Mouse (Mus musculus) embryonic facial prominence, embryonic 10.5 days (tissue): Measurements from ENCODE around the gene Ubtf. TPM values are rescaled to one million over a fixed set of nuclear protein-coding genes. Genes with fewer than 3 reads are reported as not detected.
A peak's percentile ranks its signal among the peaks of the same experiment; 100 is the strongest.

Experiments used
- DNase-seq: peaks from one replicate; pipeline ENCODE4 v3.0.0-alpha.2; 2017; ENCODE audit warnings: low spot score
- H3K27ac ChIP-seq: fragments of 300-500 bp; sonication (generic); replicated peaks from 2 replicates; pipeline ENCODE4 v1.5.1; 2016; ENCODE audit warnings: mild to moderate bottlenecking
- H3K27me3 ChIP-seq: fragments of 300-500 bp; sonication (generic); replicated peaks from 2 replicates; pipeline ENCODE4 v1.6.1; 2016; ENCODE audit warnings: low read depth, mild to moderate bottlenecking; ENCODE audit not compliant: poor library complexity, severe bottlenecking
- H3K36me3 ChIP-seq: fragments of 300-500 bp; sonication (generic); replicated peaks from 2 replicates; pipeline ENCODE4 v1.6.1; 2016; ENCODE audit warnings: mild to moderate bottlenecking, moderate library complexity
- H3K4me1 ChIP-seq: fragments of 300-500 bp; sonication (generic); 2 replicates; pipeline ENCODE4 v1.6.1; 2016
- H3K4me3 ChIP-seq: fragments of 300-500 bp; sonication (generic); 2 replicates; pipeline ENCODE4 v1.5.1; 2016; ENCODE audit warnings: mild to moderate bottlenecking, moderate library complexity
- H3K9me3 ChIP-seq: fragments of 300-500 bp; sonication (generic); 2 replicates; pipeline ENCODE4 v1.6.1; 2016; ENCODE audit warnings: mild to moderate bottlenecking
- WGBS: fragments of 180-500 bp; shearing (Covaris S2); methylation state at CpG from one replicate; pipeline ENCODE4 v1.1.7; 2016; 5-methylcytosine and 5-hydroxymethylcytosine counted together
- polyA plus RNA-seq: library from polyadenylated mRNA; unstranded; fragments of >200 nt; fragmentation: Nextera tagmentation; extraction: Ambion mirVana; gene quantifications from 2 replicates; pipeline ENCODE4 v1.2.1, GENCODE M21; 2016

Gene Ubtf
- polyA plus RNA-seq, 1 experiment from 2014 or later: 94.2 TPM

GRCm38 (mm10) chr11:102295598-102296471 lies 23.7 kb downstream of the Ubtf start:
- peaks cover 42% of the 10 kb centered on the region for H3K36me3 ChIP-seq
- H3K4me1 ChIP-seq: peaks cover 36% of the 10 kb centered on the region
- under 1% methylated on average over 58 of the region's 73 CpGs for WGBS
- peak; percentile 90 for DNase-seq
- peak overlapping the region; percentile 96 for H3K4me3 ChIP-seq
- no peaks in the 10 kb centered on the region for H3K27me3 ChIP-seq
- peak overlapping the region; percentile 98 for H3K27ac ChIP-seq
- H3K9me3 ChIP-seq: no peaks in the 10 kb centered on the region

- peak overlapping the region; percentile 96 for H3K4me3 ChIP-seq
- peaks cover 44% of the 10 kb centered on the region for H3K4me1 ChIP-seq
- DNase-seq: no peak
- peaks cover 50% of the 10 kb centered on the region for H3K36me3 ChIP-seq
- peak overlapping the region; percentile 98 for H3K27ac ChIP-seq
- no peaks in the 10 kb centered on the region for H3K27me3 ChIP-seq
- WGBS: 77% methylated on average over 12 of the region's 12 CpGs
- H3K9me3 ChIP-seq: no peaks in the 10 kb centered on the region
These were observed 24.5 kb downstream of the Ubtf start for GRCm38 (mm10) chr11:102294887-102295597.

- Histone ChIP-seq H3K27ac (no peak overlapping the region), H3K9me3 (no peaks in the 10 kb centered on the region), H3K4me3 (peak overlapping the region; percentile 96), H3K36me3 (peaks cover 56% of the 10 kb centered on the region), H3K4me1 (peaks cover 46% of the 10 kb centered on the region), H3K27me3 (no peaks in the 10 kb centered on the region)
- 82% methylated on average over 5 of the region's 5 CpGs for WGBS
- no peak for DNase-seq
These were observed 25.1 kb downstream of the Ubtf start for GRCm38 (mm10) chr11:102294416-102294815.

- Histone ChIP-seq H3K4me1 (peaks cover 48% of the 10 kb centered on the region), H3K27ac (no peak overlapping the region), H3K36me3 (peaks cover 61% of the 10 kb centered on the region), H3K4me3 (peak overlapping the region; percentile 96; the same call in 1 of the 2 replicates), H3K9me3 (no peaks in the 10 kb centered on the region), H3K27me3 (no peaks in the 10 kb centered on the region)
- no peak for DNase-seq
- 95% methylated on average over 13 of the region's 13 CpGs for WGBS
These were observed 25.6 kb downstream of the Ubtf start for GRCm38 (mm10) chr11:102293971-102294370.

GRCm38 (mm10) chr11:102291051-102291535 lies 28.4 kb downstream of the Ubtf start:
- Histone ChIP-seq H3K4me3 (0 out of 2 replicates have a peak overlapping the region, but pooled peaks have one; percentile 11), H3K4me1 (peaks cover 44% of the 10 kb centered on the region), H3K36me3 (peaks cover 80% of the 10 kb centered on the region), H3K27me3 (no peaks in the 10 kb centered on the region), H3K9me3 (no peaks in the 10 kb centered on the region), H3K27ac (no peak overlapping the region; the same call in 1 of the 2 replicates)
- no peak for DNase-seq
- WGBS: 85% methylated on average over 11 of the region's 11 CpGs

GRCm38 (mm10) chr11:102290141-102290540 lies 29.4 kb downstream of the Ubtf start:
- Histone ChIP-seq H3K36me3 (peaks cover 80% of the 10 kb centered on the region), H3K4me1 (peaks cover 47% of the 10 kb centered on the region), H3K27ac (no peak overlapping the region), H3K27me3 (no peaks in the 10 kb centered on the region), H3K4me3 (peak overlapping the region; percentile 30; the same call in 1 of the 2 replicates), H3K9me3 (no peaks in the 10 kb centered on the region)
- WGBS: 75% methylated on average over 4 of the region's 4 CpGs
- DNase-seq: no peak

GRCm38 (mm10) chr11:102289511-102290100 lies 29.9 kb downstream of the Ubtf start:
- 50% methylated on average over 6 of the region's 6 CpGs for WGBS
- no peak overlapping the region for H3K27ac ChIP-seq

GRCm38 (mm10) chr11:102288913-102289312 lies 30.6 kb downstream of the Ubtf start:
- no peak for DNase-seq
- Histone ChIP-seq H3K27ac (no peak overlapping the region), H3K4me3 (no peak overlapping the region; the same call in 1 of the 2 replicates), H3K27me3 (no peaks in the 10 kb centered on the region), H3K36me3 (peaks cover 69% of the 10 kb centered on the region), H3K9me3 (no peaks in the 10 kb centered on the region), H3K4me1 (peaks cover 35% of the 10 kb centered on the region)
- WGBS: 74% methylated on average over 2 of the region's 2 CpGs

More at GRCm38 (mm10) chr11:102289511-102290100, 29.9 kb downstream of the Ubtf start:
- H3K36me3 ChIP-seq: peaks cover 76% of the 10 kb centered on the region
- H3K4me3 ChIP-seq: no peak overlapping the region; the same call in 1 of the 2 replicates
- no peak for DNase-seq
- no peaks in the 10 kb centered on the region for H3K27me3 ChIP-seq
- H3K4me1 ChIP-seq: peaks cover 42% of the 10 kb centered on the region
- H3K9me3 ChIP-seq: no peaks in the 10 kb centered on the region

GRCm38 (mm10) chr11:102288027-102288804 lies 31.3 kb downstream of the Ubtf start:
- Histone ChIP-seq H3K27ac (no peak overlapping the region), H3K4me1 (peaks cover 35% of the 10 kb centered on the region), H3K9me3 (no peaks in the 10 kb centered on the region), H3K36me3 (peaks cover 62% of the 10 kb centered on the region), H3K27me3 (no peaks in the 10 kb centered on the region), H3K4me3 (peak overlapping the region; percentile 20; the same call in 1 of the 2 replicates)
- DNase-seq: no peak
- WGBS: 86% methylated on average over 8 of the region's 8 CpGs

- no peak overlapping the region for H3K27ac ChIP-seq
These were observed 32.1 kb downstream of the Ubtf start for GRCm38 (mm10) chr11:102287485-102287884.

GRCm38 (mm10) chr11:102285095-102285834 lies 34.3 kb downstream of the Ubtf start:
- no peaks in the 10 kb centered on the region for H3K9me3 ChIP-seq
- peaks cover 27% of the 10 kb centered on the region for H3K4me1 ChIP-seq
- peaks cover 32% of the 10 kb centered on the region for H3K36me3 ChIP-seq
- 7% methylated on average over 31 of the region's 31 CpGs for WGBS
- DNase-seq: no peak
- no peaks in the 10 kb centered on the region for H3K27me3 ChIP-seq
- peak overlapping the region; percentile 88 for H3K27ac ChIP-seq
- H3K4me3 ChIP-seq: peak overlapping the region; percentile 90

More at GRCm38 (mm10) chr11:102287485-102287884, 32.1 kb downstream of the Ubtf start:
- no peak for DNase-seq
- Histone ChIP-seq H3K36me3 (peaks cover 55% of the 10 kb centered on the region), H3K4me1 (peaks cover 35% of the 10 kb centered on the region), H3K4me3 (peak overlapping the region; percentile 20; the same call in 1 of the 2 replicates), H3K27me3 (no peaks in the 10 kb centered on the region), H3K9me3 (no peaks in the 10 kb centered on the region)
- WGBS: 87% methylated on average over 8 of the region's 8 CpGs
